Mouse (Mus musculus) adrenal gland, postnatal 25 days (tissue): ENCODE data around the gene Selenbp1. TPM values are rescaled to one million over a fixed set of nuclear protein-coding genes. Genes with fewer than 3 reads are reported as not detected.
"Not testable (repeated sequence)": the region's sequence is repeated elsewhere in the genome, so short reads cannot be mapped to it uniquely, and the experiment has no call there.

ENCODE experiments used
- DNase-seq: peaks from one replicate; pipeline ENCODE4 v3.0.0; 2021; ENCODE audit warnings: mixed read lengths
- total RNA-seq: library from RNA; stranded (reverse); gene quantifications from 2 replicates; pipeline ENCODE4 v1.2.3, GENCODE M21; 2021

The Selenbp1 gene
- total RNA-seq, 1 experiment from 2014 or later: 88.0 TPM

DNA sequence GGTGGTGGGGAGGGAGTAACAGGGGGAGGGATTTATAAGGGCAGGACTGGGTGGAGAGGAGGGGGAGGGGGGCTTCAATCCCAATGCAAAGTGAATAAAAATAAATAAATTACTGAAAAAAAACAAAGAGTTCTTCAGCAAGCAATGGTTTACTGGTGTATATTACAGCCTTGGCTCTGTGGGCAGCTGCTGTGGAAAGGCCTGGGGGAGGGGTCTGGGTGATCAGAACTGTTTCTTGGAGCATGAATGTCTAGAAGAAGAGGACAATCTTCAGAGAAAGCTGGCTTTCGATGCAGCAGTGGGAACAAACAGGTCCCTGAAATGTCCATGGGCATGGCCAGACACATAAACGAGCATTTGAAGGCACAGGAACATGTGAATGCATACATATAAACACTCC lies 577 bp upstream of the Selenbp1 start:
- DNase-seq: not testable (repeated sequence)

DNA sequence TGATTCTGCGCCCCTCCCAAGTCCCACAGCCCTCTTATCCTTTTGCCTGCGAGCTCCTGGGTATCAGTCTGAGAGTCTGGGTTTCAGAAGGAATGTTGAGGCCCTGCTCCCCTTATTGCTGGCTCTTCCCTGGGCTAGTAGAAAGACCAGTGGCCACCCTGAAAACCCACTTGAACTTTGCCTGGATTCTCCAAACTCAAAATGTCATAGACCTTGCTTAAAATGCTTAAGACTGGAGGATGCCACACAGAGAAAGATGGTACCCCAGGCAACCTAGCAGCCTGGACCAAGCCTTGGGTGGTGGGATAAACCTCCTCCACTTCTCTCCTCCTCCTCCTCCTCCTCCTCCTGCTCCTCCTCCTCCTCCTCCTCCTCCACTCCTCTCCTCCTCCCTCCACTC lies 748 bp downstream of the Selenbp1 start:
- DNase-seq: not testable (repeated sequence)

DNA sequence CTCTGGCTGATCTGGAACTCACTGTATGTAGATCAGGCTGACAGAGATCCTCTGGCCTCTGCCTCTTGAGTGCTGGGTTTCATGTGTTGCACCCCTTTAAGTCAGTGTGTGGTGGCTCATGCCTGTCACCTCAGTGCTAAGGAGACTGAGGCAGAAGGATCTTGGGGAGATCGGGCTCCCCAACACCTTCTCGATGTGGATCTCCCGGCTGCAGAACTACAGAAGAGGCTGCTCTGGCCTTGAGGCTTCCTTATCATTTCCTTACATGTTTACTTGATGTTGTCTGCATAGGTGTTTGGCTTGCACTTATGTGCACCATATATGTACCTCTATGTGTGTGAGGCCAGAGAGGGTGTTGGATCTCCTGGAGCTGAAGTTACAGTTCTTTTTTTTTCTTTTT lies 1.7 kb downstream of the Selenbp1 start:
- DNase-seq: not testable (repeated sequence)

DNA sequence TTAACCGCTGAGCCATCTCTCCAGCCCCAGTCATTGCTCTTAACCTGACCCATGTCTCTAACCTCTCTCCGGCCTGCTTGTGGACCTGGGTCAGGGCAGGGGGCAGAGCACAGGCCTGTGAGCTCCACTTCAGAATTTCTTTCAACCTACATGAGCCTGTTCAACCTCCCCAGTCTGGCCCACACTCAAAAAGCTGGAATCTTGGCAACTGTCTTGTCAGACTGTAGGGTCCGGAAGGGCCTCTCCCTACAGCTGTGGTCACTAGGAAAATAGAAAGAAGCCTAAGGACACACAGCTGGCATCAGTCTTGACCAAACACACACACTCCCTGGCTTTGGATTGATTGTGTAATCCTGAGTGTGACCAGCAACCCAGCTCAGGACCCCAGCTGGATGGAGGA lies 2.5 kb downstream of the Selenbp1 start:
- not testable (repeated sequence) for DNase-seq

DNA sequence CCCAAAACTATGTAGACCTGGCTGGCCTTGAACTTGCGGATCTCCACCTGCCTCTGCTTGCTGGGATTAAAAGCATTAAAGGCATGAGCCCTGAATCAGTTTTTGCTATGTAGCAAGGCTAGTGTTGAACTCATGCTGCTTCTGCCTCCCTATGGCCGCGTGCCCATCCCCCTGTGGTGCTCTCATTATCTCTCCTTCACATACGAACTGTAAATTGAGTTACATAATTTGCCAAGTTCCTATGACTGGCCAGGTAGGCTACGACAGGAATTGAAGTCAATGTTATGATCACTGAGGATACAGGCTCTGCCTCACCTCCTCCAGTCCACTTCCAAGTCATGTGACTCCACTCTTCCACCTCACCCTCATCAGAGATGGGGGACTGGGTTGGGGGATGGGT lies 3.3 kb downstream of the Selenbp1 start:
- DNase-seq: not testable (repeated sequence)

DNA sequence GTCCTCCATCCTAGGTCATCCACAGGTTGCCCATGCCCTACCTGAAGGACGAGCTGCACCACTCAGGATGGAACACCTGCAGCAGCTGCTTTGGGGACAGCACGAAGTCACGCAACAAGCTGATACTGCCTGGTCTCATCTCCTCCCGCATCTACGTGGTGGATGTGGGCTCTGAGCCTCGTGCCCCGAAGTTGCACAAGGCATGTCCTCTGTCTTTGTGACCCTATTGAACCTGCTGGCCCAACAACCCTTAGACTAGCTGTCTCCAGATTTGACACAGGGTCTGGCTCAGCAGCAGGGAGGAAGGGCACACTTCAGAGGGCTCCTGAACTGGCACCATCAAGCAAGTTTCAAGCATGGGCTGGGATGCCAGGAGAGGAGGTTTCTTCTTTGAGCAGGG lies 4.3 kb downstream of the Selenbp1 start:
- DNase-seq: not testable (repeated sequence)

DNA sequence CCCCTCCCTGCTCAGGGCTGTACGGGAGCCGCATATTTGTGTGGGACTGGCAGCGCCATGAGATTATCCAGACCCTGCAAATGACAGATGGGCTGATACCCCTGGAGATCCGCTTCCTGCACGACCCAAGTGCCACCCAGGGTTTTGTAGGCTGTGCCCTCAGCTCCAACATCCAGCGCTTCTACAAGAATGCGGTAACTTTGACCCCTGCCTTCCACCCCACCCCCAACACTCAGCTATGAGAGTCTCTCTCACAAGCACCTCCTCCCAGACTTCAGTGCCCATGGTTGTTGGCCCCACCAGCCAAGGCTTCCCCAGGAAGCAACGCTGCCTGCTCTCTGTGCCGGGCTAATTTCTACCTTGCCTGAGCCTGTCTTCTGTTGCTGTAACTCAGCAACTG lies 7.2 kb downstream of the Selenbp1 start:
- DNase-seq: not testable (repeated sequence)

DNA sequence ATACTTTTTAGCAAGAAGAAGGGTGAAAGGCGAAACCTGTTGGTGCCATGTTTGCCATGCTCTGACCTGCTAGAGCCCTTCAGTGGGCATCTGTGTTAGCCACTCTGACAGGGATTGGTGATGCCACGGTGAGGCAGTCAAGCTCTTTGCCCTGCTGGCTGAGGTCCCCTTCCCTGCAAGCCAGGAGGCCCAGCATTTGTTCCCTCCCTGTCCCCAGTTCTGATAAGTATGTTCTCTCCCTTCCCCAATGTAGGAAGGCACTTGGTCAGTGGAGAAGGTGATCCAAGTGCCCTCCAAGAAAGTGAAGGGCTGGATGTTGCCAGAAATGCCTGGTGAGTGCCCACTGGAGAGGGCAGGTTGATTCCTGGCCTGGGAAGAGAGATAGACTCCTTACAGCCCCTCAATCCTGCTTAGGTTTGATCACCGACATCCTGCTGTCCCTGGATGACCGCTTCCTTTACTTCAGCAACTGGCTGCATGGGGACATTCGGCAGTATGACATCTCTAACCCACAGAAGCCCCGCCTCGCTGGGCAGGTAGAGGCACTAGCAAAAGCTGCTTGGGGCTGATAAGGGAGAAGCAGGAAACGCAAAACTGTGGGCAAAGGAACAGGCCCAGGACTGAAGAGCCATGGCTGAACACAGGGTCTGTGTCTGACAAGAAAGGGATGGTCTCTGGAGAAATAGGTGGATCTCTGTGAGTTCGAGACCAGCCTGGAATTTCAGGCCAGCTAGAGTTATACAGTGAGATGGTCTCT lies 9.5 kb downstream of the Selenbp1 start:
- not testable (repeated sequence) for DNase-seq

DNA sequence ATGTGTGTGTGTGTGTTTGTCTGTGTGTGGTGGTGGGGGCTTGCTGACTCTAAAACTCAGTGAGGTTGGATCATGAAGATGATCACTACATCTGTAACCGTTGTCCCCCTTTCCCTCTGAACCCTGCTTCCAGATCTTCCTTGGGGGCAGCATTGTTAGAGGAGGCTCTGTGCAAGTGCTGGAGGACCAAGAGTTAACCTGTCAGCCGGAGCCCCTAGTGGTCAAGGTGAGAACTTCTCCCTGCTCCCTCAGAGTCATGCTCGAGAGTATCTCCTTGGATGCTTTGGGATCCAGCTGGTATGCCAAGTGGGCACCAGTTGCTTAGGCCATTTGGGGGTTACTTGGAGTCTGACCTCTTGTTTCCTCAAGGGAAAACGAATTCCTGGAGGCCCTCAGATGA lies 10.8 kb downstream of the Selenbp1 start:
- not testable (repeated sequence) for DNase-seq

DNA sequence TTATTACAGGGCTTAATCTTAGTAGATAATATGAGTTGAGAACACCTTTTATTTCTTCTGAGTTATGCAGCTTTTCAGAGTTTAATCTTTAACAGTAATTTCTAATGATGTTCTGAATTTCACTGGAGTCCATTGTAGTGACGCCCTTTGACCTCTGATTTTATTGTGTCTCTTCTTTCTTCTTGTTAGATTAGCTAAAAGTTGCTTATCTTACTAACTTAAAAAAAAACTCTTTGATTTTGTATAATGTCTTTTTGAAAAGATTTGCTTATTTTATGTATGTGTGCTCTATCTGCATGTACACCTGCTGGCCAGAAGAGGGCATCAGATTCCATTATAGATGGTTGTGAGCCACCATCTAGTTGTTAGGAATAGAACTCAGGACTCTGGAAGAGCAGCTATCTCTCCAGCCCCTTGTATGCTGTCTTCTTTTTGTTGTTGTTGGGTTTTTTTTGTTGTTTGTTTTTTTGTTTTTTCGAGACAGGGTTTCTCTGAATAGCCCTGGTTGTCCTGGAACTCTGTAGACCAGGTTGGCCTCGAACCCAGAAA lies 15.3 kb downstream of the Selenbp1 start:
- no peak for DNase-seq

DNA sequence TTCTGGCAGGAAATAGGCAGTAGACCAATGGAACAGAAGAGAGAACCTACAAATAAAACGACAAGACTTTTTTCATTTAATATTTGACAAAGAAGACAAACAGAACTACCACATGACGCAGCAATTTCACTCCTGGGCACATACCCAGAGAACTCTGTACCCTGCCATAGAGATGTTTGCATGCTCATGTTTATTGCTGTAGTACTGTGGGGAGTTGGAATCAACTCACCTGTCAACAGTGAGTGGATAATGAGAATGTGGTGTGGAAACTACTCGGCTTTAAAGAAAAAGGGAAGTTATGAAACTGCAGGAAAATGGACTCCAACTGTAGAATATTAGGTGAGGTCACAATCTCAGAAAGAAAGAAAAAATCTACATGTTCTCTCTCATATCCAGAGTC lies 16.8 kb downstream of the Selenbp1 start:
- DNase-seq: no peak

DNA sequence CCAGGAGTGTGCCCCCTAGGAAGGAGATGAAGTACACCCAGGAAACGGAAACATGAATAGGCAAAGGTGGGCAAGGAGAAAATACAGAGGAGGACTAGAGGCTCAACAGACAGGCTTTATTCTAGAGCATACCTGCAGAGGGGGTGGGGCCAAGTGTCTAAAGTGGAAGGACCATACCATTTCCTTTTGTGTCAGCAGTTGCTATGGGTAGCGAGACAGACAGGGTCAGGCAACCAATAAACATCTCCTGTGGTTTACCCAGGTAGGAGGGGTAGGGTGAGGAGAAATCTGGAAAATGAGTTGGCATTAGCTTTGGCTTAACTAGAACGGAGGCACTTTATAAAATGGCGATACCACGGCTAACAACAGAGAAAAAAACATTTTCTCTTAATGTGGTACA lies 19.9 kb downstream of the Selenbp1 start:
- DNase-seq: no peak

DNA sequence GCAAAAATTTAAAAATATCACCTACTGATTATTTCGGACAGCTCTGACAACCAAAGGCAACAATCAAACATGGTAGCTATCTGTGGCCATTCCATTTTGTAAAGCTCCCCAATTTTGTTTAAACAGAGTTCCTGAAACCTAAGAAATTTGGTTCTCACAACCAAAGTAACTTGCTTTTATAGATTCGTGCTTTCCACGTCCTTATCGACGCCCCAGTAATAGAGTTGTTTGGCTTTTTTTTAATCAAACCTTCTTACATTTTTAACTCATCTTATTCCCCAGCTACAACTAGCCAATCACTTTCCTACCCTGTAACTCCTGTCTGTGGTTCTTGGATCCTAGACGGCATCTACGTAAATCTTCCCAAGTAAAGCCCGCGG lies 20.5 kb downstream of the Selenbp1 start:
- no peak for DNase-seq

DNA sequence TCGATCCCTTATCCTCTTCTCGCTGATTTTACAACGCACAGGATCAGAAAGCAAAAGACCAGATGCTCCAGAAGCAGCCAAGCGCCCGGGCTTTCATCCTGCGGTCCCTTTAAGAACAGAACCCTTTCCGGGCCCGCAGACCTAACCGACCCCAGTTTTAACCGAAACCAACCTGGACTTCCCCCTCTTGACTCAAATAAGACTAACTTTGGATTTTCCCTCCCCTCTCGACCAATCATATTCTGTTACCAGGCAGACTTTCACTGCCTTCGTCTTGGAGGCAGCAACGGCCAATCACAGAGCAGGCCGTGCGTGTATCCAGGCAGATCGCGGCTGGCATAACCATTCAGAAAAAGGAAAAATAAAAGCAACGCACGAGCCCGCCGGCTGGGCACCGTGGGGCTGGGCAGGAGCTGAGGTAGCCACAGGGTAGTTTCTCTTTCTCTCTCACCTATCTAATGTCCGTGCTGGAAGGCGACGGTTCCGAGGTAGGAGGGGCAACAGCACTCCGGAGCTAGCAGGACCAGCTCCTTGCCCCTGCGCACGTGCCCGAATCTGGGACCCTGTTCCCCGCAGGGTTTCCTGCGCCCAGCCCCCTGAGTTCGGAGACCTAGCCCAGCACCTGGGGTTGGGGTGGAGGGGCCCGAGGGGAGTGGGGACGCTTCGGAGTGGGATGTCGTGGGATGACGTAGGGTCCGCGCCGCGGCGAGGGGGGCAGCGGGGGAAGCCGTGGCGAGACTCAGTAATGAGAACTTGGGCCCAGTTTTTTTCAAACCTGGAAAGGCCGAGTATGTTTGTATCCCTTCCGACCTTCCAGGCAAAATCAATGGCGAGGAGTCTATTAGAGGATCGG lies 21.1 kb downstream of the Selenbp1 start, which contains the start of gene Rfx5:
Rfx5 (plus strand) TSS at position 312 of the 853 bp plus-strand sequence.
- peak; percentile 87 for DNase-seq

DNA sequence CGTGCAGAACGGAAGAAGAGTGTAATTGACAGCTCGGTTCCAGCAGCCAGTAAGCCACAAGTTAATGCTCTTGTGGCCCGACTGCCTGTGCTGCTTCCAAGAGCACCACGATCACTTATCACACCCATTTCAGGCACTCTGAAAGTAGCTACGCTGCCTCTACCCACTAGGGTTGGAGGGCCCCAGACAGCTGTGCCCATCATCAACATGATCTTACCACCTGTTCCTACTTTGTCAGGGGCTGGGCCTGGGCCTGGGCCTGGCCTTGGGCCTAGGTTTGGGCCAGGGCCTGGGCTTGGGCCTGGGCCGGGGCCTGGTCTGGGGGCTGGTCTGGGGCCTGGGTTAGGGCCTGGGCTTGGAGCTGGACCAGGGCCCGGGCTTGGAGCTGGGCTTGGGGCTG lies 25.4 kb downstream of the Selenbp1 start:
- no peak for DNase-seq

DNA sequence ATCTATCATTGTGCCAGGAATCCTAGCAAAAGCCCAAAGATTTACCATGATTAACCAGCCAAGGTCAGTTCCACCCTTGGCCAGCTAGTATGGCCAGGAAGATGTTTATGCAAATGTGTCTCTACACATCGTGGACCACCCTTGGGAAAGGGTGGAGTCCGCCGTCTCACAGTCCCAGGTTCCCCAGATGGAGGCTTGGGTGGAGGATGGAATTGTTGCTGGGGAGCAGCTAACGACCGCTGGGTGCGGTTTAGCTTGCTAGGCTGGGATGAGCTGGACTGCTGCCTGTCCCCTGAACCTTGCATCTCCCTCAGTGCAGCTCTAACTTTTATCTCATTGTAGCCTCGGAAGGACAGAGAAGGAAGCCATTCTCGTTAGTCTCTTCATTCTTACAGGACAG lies 27.0 kb downstream of the Selenbp1 start:
- no peak for DNase-seq

DNA sequence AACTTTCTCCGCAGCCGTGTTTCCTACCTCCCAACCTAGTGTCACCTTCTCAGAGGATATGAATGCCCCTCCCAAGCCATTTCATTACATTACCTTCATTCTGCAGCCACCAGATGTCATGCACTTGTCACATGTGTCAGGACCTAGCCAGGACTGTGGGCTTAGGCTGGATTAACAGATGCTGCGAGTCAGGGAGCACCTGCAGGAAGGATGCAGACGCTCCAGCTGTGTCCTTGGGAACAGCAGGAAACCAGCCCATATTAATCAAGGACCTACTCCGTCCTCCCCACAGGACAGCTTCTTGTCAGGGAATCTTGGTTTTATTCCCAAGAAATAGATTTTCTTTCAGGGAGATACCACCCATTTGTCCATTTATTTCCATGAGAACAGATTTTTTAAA lies 27.5 kb downstream of the Selenbp1 start:
- no peak for DNase-seq

DNA sequence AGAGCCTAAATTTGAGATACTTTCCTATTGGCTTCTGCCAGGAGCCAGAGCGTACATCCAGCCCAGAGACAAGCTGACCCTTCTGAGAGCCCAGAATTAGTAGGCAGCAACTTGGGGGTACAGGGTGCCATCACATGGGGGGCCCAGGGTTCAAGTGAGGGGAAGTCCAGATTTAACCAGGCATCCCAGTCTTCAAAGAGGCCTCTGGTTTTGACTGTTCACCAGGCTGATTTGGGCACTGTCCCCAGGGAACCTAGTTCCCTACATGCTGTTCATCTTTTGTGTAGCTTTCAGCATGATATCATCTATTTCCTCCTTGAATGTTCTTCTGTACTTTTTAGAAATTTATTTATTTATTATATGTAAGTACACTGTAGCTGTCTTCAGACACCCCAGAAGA lies 32.1 kb downstream of the Selenbp1 start:
- DNase-seq: no peak

DNA sequence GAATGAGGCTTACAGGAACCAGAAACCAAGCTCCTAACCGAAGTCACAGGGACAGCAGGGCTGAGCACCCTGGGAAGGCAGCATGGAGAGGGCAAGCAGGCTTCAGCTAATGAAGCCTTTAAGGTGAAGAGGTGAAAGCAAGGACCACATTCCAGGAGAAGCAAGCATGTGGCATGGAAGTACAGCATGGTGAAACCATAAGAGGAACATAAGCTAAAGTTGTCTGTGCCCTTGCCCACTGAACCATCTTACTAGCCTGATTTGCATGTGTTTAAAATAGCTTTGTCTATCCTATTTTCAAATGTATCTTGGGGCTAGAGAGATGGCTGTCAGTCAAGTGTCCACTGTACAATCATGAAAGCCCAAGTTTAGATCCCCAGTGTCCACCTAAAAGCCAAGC lies 33.0 kb downstream of the Selenbp1 start:
- DNase-seq: no peak

DNA sequence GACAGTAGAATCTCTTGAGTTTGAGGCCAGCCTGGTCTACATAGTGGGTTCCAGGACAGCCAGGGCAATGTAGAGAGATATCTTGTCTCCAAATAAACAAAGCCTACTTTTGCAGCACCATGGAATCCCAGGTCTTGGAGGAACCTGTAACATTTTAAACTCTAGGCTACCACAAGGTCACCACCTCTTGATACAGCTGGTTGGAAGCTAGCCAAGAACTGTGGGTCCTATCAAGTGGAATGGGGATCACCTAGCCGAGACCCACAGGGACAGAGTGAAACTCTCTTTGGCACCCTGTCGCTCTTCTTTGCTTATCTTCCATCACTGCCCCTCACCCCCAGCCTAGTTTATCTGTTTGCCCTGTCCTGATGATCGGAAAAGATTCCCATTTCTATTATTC lies 39.7 kb downstream of the Selenbp1 start:
- no peak for DNase-seq

DNA sequence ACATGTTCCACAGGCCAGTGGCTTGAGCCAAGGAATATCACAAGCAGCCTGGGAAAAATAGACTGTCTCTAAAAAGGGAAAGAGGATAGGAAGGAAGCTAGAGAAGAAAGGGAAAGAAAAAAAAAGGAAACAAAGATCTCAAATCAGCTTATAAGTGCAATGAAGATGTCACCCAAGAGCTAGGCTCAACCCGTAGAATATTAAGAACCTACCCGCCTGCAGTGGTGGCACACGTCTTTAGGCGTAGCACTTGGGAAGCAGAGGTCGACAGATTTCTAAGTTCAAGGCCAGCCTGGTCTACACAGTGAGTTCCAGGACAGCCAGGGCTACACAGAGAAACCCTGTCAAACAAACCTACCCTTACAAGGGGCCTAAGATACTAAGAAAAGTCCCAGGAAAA lies 40.8 kb downstream of the Selenbp1 start:
- no peak for DNase-seq

DNA sequence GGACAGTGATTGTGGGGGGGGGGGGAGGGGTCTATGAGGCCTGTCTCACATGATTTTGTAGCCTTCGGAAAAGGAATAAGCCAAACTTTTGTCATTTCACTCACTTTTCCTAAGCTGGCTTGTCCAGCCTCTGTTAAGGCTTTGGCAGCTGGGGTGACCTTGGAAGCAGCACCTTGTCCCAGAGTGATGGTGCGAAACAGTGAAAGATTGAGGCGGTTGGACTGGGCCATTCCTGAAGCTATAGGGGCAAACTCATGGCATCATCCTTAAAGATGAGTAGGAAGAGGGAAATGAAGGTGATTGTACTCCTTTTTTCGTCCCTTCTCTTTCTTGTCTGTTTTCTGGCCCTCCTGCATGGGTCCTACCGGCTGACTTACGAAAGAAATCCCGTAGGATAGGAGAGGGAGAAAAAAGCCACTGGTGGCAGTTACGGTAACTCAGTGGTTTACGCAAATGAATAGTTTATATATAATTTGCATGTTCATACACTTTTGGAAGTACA lies 41.2 kb downstream of the Selenbp1 start:
- DNase-seq: no peak
